Mouse (Mus musculus): ENCODE data around the gene Mapk1. TPM values are rescaled to one million over a fixed set of nuclear protein-coding genes. Genes with fewer than 3 reads are reported as not detected.

Gene Mapk1
- total and polyA plus RNA-seq, 3 experiments: 162 to 317 (median 244) TPM

DNA sequence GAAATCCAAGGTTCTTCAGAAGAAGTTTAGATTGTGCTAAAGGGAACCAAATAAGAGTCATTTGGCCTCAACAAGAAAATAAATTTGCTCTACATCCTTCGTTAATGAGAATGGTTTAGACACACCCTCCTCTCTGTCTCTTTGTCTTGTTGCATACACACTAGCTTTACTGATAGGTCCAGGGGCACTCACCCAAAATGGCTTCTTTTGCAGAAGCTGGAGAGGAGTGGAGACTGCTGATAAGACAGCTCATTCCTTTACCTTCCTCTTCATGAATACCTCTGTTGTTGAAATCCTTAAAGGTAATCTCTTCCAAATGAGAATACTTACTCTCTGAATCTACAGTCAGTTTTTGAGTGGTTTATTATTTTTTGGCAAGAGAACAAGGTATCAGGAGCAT, 18.0 kb upstream of the Mapk1 start:
- in situ Hi-C loops (cut with MboI; ENCODE audit: low pct_ligation_motif_present, low pct_unique_long_range_greater_than_20kb, low sequenced_read_pairs): no loop called here
- Histone ChIP-seq H3K79me2 (replicated peaks; ENCODE audit: control insufficient read depth, extremely low read depth, insufficient read depth, poor library complexity, severe bottlenecking) (no peaks in the 10 kb centered on the region), H3K9me3 (replicated peaks; ENCODE audit: low read length) (no peaks in the 10 kb centered on the region), H3K4me1 (ENCODE audit: control insufficient read depth in 1 of 2, insufficient read depth in 2 of 2) (peaks cover 0 to 8% of the 10 kb centered on the region in 2 experiments; a peak in 2 of 4 replicates), H3K27me3 (replicated peaks) (no peaks in the 10 kb centered on the region), H3K4me3 (replicated peaks in 1 of 3; ENCODE audit: low read depth in 2 of 3, low read length in 2 of 3, poor library complexity in 1 of 3) (no peak overlapping the region), H3K9ac (ENCODE audit: insufficient read depth, low read depth) (no peak overlapping the region), H3K27ac (ENCODE audit: insufficient read depth, low read depth) (no peak overlapping the region), H3K4me2 (ENCODE audit: insufficient read depth, low read depth, poor library complexity, severe bottlenecking) (no peak overlapping the region), H3K36me3 (replicated peaks in 1 of 2; ENCODE audit: control insufficient read depth in 1 of 2, insufficient read depth in 1 of 2, low read length in 1 of 2) (no peaks in the 10 kb centered on the region)
- TF ChIP-seq ZNF384 (IDR thresholded peaks at IDR 0.05; ENCODE audit: low read depth, low read length) (no peak), CHD1 (IDR thresholded peaks at IDR 0.05; ENCODE audit: low read depth, low read length) (no peak), MAFK (IDR thresholded peaks at IDR 0.05; ENCODE audit: insufficient replicate concordance, low read length) (no peak), ELF1 (IDR thresholded peaks at IDR 0.05; ENCODE audit: low read depth, low read length) (no peak), ZC3H11A (IDR thresholded peaks at IDR 0.05; ENCODE audit: low read depth, low read length) (no peak), MEF2A (IDR thresholded peaks at IDR 0.05; ENCODE audit: borderline replicate concordance, low read depth, low read length) (no peak), USF1 (IDR thresholded peaks at IDR 0.05; ENCODE audit: low read depth, low read length) (no peak), SMC3 (IDR thresholded peaks at IDR 0.05; ENCODE audit: low read depth, low read length) (no peak), MXI1 (IDR thresholded peaks at IDR 0.05; ENCODE audit: low read depth, low read length) (no peak), PAX5 (IDR thresholded peaks at IDR 0.05; ENCODE audit: low read length) (no peak), UBTF (IDR thresholded peaks at IDR 0.05; ENCODE audit: low read depth, low read length) (no peak), KAT2A (IDR thresholded peaks at IDR 0.05; ENCODE audit: insufficient replicate concordance, low read length) (no peak), BHLHE40 (IDR thresholded peaks at IDR 0.05; ENCODE audit: low read depth, low read length) (no peak), HCFC1 (IDR thresholded peaks at IDR 0.05; ENCODE audit: low read depth, low read length) (no peak), RAD21 (IDR thresholded peaks at IDR 0.05; ENCODE audit: low read depth, low read length) (no peak), MYC (IDR thresholded peaks at IDR 0.05; ENCODE audit: low read depth, low read length) (no peak), JUND (conservative IDR thresholded peaks at IDR 0.05; ENCODE audit: low read depth, low read length) (no peak), POLR2AphosphoS2 (IDR thresholded peaks at IDR 0.05; ENCODE audit: low read depth, low read length) (no peak)
- dilution Hi-C loops (cut with MboI; ENCODE audit: extremely low pct_ligation_motif_present, extremely low pct_unique_long_range_greater_than_20kb, low sequenced_read_pairs): no loop called here
- no peak for DNase-seq (ENCODE audit: extremely low read depth)

- H3K79me2 ChIP-seq (replicated peaks; ENCODE audit: control insufficient read depth, extremely low read depth, insufficient read depth, poor library complexity, severe bottlenecking): no peaks in the 10 kb centered on the region
- no peak overlapping the region for H3K4me2 ChIP-seq (ENCODE audit: insufficient read depth, low read depth, poor library complexity, severe bottlenecking)
- no peaks in the 10 kb centered on the region for H3K4me1 ChIP-seq (ENCODE audit: control insufficient read depth in 1 of 2, insufficient read depth in 2 of 2)
- no peak overlapping the region for H3K9ac ChIP-seq (ENCODE audit: insufficient read depth, low read depth)
- no peaks in the 10 kb centered on the region for H3K9me3 ChIP-seq (replicated peaks; ENCODE audit: low read length)
- in situ Hi-C loops (cut with MboI; ENCODE audit: low pct_ligation_motif_present, low pct_unique_long_range_greater_than_20kb, low sequenced_read_pairs): no loop called here
- H3K27me3 ChIP-seq (replicated peaks): no peaks in the 10 kb centered on the region
- H3K27ac ChIP-seq (ENCODE audit: insufficient read depth, low read depth): no peak overlapping the region
- no peak for DNase-seq (ENCODE audit: extremely low read depth)
- dilution Hi-C loops (cut with MboI; ENCODE audit: extremely low pct_ligation_motif_present, extremely low pct_unique_long_range_greater_than_20kb, low sequenced_read_pairs): no loop called here
- no peak overlapping the region for H3K4me3 ChIP-seq (replicated peaks in 1 of 3; ENCODE audit: low read depth in 2 of 3, low read length in 2 of 3, poor library complexity in 1 of 3)
- H3K36me3 ChIP-seq (replicated peaks in 1 of 2; ENCODE audit: control insufficient read depth in 1 of 2, insufficient read depth in 1 of 2, low read length in 1 of 2): no peaks in the 10 kb centered on the region
- TF ChIP-seq HCFC1 (IDR thresholded peaks at IDR 0.05; ENCODE audit: low read depth, low read length) (no peak), MYC (IDR thresholded peaks at IDR 0.05; ENCODE audit: low read depth, low read length) (no peak), CHD1 (IDR thresholded peaks at IDR 0.05; ENCODE audit: low read depth, low read length) (no peak), RAD21 (IDR thresholded peaks at IDR 0.05; ENCODE audit: low read depth, low read length) (no peak), E2F4 (IDR thresholded peaks at IDR 0.05; ENCODE audit: insufficient replicate concordance, low read depth, low read length) (no peak), RCOR1 (conservative IDR thresholded peaks at IDR 0.05; ENCODE audit: low read depth, low read length) (no peak), SMC3 (IDR thresholded peaks at IDR 0.05; ENCODE audit: low read depth, low read length) (no peak), ZC3H11A (IDR thresholded peaks at IDR 0.05; ENCODE audit: low read depth, low read length) (no peak), UBTF (IDR thresholded peaks at IDR 0.05; ENCODE audit: low read depth, low read length) (no peak), ZKSCAN1 (IDR thresholded peaks at IDR 0.05; ENCODE audit: borderline replicate concordance, low read depth, low read length) (no peak), TCF12 (IDR thresholded peaks at IDR 0.05; ENCODE audit: low read depth, low read length) (no peak)
Measured at GRCm38 (mm10) chr16:16966290-16966689, 16.9 kb upstream of the Mapk1 start.
